Mouse (Mus musculus): ENCODE data around the gene Gjb3.

Gene Gjb3

GRCm38 (mm10) chr4:127330181-127331100 lies at the start of gene Gjb3:
TSS of gene Gjb3 (minus strand) at chr4:127330844.
- no peak for DNase-seq (ENCODE audit: low spot score)

DNA sequence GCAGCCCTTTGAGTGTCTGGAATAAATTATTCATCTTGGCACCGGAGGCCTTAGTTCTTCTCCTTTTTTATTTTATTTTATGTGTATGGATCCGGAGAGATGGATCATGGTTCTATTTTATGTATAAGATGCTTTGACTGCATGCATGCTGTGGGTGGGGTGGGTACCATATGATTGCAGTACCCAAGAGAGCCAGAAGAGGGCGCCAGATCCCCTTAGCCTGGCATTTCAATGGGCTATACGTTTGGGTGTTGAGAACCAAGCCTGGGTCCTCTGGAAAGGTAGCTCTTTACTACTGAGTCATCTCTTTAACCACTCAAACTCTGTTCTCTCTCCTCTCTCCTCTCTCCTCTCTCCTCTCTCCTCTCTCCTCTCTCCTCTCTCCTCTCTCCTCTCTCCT lies 46.7 kb upstream of the Gjb3 start:
- no peak for DNase-seq (ENCODE audit: low spot score)

- no peak for DNase-seq (ENCODE audit: low spot score)
Measured at GRCm38 (mm10) chr4:127375541-127376177, 45.0 kb upstream of the Gjb3 start.

DNA sequence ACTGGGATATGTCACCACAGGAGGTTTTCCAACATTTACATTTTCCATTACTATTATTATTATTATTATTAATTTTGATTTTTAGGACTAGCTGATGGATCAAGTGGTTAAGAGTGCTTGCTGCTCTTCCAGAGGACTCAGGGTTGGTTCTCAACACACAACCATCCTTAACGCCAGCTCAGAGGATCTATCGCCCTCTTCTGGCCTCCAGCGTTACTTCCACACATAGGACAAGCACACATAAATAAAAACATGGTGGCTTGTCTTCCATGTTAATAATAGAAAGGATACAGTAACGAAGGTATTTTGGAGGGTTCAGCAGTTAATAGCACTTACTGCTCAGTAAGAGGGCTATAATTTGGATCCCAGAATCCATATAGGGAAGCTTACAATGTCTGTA lies 44.0 kb upstream of the Gjb3 start:
- no peak for DNase-seq (ENCODE audit: low spot score)

DNA sequence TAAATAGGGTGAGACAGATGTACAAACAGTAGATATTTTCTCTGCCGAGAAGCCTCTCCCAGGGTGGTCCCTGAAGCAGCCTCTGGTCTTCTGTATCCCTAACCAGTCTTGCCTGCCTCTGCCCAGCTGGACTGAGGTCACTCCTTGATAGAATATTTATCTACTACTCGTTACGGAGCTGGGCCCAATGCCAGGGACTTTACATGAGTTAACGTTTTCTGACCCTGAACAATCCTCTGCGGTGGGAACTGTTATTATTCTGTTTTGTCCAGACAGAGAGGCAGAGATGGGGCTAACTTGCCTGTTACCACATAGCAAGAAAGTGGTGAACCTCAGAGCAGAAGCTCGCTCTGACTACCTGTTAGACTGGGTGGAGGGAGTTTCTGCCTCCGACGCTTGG lies 42.8 kb upstream of the Gjb3 start:
- DNase-seq (ENCODE audit: low spot score) = no peak

GRCm38 (mm10) chr4:127371546-127371945 lies 40.9 kb upstream of the Gjb3 start:
- no peak for DNase-seq (ENCODE audit: low spot score)

DNA sequence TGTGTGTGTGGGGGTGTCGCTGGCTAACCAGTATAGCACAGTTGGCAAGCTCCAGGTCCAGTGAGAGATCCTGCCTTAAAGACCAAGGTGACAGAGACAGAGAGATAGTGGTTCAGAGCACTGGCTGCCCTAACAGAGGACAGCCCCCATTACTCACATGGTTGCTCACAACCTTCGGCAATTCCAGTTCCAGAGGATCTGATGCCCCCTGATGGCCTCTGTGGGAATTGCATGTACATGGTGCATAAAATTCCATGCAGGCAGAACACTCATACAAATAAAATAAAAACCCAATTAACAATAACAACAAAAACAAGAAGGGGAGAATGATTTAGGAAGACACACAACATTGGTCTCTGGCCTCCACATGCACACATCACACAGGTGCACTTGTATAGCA lies 39.8 kb upstream of the Gjb3 start:
- DNase-seq (ENCODE audit: low spot score) = no peak

GRCm38 (mm10) chr4:127368379-127368973 lies 37.8 kb upstream of the Gjb3 start:
- DNase-seq (ENCODE audit: low spot score) = no peak

DNA sequence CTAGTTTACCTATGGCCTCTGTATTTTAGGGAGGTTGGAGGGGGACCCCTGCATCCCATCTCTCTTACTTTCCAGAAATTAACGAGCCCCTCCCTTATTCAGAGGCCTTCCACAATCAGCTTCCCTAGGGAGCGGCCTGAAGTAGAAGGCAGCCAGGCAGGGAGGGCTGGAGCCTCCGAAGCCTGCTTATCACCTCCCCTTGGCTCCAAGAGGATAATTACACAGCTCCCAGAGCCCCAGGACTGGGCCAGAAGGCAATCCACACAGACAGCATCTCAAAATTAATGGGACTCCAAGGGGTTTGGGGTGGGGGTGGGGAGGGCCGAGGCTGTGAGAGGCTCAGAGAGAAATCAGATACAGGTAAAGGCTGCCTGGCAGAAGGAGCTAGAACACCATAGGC lies 35.2 kb upstream of the Gjb3 start:
- DNase-seq (ENCODE audit: low spot score) = no peak

DNA sequence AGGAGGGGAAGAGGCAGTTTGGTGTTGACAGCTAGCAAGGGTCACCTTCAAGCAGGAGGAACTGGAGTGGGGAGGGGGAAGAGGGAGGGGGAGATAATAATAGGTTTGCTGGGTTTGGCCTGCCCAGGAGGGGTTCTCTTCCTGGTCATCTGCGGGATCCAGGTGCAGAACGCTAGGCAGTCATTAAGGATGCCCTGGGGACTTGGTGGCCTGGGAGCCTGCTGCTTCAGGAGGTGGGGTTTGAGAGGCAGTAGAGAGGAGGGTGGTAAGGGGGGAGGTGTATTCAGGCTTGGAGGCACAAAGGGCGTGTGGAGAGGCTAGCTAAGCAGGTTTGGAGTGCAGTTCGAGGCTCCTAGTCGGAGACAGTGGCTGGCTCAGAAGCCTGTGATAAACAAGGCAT lies 34.8 kb upstream of the Gjb3 start:
- no peak for DNase-seq (ENCODE audit: low spot score)

DNA sequence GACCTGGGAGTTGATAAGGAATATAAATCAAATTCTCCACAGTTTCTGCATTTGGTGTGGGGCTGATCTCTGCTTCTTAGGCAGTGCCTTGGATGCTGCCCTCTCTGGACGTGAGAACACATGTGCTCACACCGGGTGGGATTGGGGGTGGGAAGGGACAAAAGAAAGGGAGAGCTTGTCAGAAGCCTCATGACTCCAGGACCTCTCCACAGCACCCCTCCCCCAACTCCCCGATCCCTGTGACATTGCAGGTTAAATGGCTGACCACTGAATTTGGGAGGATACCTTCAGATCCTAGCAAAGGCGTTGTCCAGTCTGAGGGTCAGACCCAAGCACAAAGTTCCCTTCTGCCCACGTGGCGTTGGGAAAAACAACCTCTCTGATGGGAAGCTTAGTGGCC lies 33.8 kb upstream of the Gjb3 start:
- no peak for DNase-seq (ENCODE audit: low spot score)

GRCm38 (mm10) chr4:127363331-127363730 lies 32.7 kb upstream of the Gjb3 start:
- DNase-seq (ENCODE audit: low spot score) = no peak

DNA sequence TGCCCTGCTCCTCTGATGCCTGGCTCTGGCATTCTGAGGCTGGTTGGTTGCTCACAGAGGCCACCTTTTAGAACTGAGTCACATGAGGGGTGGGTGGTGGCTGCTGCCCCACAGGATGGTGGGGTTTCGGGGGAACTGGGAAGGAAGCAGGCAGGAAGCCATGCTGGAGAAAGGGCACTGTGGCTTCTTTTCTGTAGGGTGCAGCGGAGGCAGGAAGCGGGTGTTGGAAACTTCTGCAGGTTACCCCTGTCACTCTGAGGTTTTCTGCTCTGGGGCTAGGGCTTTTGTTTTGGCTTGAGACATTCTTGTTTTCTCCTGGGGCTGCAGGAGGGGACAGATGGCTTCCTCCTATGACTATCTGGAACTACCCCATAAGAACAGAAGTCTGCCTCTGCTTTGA lies 31.9 kb upstream of the Gjb3 start:
- no peak for DNase-seq (ENCODE audit: low spot score)

GRCm38 (mm10) chr4:127358018-127358417 lies 27.4 kb upstream of the Gjb3 start, which contains the start of gene Gjb5:
TSS of gene Gjb5 (minus strand) at chr4:127358181.
- no peak for DNase-seq (ENCODE audit: low spot score)

DNA sequence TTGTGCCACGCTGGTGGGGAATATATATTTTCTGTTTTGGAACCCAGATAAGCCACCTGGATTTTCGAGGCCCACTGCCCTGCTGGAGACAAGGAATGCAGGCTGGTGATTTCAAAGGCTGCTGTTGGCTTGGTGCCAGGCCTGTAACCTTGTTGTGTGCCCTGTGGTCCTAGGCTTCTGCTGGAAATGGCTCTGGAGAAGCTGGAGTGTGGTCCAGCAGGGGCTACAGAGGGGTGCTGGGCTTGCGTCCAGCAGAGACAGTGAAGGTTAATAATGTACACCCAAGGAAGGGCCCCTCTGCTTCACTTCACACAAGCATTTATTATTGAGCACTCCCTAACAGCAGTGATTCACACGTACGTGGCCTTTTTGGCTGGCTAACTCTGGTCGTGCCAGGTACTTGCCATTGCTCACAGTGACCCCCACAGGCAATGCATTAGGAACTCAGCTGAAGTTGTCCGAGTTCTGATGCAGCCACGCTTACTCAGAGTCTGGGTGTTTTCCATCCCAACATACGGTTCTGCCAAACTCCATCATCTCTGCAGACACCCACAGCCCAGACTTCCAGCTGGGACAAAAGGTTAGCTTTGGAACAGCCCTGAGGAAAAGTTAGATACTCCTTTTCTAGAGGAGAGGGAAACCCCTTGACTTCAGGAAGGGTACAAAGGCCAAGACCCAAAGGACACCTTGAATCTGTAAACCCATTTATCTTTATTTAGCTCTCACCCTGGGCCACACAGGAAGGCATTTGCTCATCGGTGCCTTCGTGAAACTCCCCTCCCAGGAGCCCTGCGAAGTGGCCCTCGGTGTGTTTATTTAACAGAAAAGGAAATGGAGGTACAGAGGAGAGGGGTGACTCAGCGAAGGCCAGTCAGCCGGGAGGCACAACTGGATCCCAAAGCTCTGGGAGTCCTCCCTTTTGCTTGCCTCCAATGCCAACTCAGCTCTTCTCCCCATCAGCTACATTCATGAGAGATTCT lies 24.2 kb upstream of the Gjb3 start:
- no peak for DNase-seq (ENCODE audit: low spot score)

GRCm38 (mm10) chr4:127353951-127354438 lies 23.4 kb upstream of the Gjb3 start, which contains the start of gene Gjb4:
TSS of gene Gjb4 (minus strand) at chr4:127354081.
- DNase-seq (ENCODE audit: low spot score) = no peak

GRCm38 (mm10) chr4:127352594-127352993 lies 21.9 kb upstream of the Gjb3 start:
- no peak for DNase-seq (ENCODE audit: low spot score)

DNA sequence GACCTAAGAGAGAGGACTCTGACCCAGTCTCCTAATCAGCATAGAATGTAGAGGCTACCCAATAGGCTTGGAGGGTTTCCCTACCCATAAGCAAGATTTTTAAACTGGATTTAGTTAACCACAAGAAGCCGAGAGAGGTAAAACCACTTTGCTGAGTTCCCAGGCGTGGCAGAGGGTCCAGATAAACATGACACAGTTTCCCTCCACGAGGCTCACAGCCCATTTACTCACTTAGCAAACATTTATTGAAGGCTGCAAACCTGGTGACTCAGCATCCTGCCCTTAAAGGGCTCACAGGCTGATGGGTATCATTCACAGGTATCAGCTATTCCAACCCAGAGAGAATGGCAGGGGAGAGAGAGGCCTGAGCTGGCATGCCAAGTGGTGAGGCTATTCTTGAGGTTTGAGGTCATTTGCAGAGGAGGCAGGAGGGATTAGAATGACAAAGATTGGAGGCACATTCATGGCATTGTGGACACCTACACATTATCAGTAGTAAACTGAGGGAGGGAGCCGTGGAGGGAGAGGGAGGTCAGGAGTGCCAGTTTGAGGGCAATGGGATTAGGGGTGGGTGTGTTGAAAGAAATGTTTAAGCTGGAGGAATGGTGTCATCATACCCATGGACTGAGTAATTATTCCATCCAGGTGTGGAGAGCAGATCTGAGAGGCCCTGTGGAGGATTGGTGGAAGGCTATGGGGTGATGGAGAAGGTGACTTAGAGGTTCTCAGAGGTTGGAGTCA lies 19.1 kb upstream of the Gjb3 start:
- no peak for DNase-seq (ENCODE audit: low spot score)

DNA sequence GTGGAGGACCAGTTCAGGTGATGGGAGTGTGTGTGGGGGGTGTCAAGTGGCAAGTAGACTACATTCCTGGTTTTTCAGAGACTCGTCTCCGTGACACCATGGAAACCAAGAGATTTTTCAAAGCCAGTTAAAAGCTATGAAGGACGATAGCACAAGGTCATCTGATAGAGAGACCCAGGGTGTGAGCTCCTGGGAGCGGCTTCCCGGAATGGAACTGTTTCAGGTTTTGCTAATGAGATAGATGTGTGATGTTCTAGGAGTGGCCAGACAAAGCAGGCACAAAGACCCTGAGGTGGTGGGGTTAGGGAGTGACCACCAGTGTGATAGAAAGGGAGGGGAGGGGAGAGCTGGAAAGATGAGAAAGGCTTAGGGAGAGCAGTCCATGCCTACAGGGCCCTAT lies 14.4 kb upstream of the Gjb3 start:
- DNase-seq (ENCODE audit: low spot score) = no peak

GRCm38 (mm10) chr4:127341372-127341771 lies 10.7 kb upstream of the Gjb3 start:
- DNase-seq (ENCODE audit: low spot score) = no peak

GRCm38 (mm10) chr4:127337668-127338067 lies 7.0 kb upstream of the Gjb3 start:
- DNase-seq (ENCODE audit: low spot score) = no peak

Measured in c-Kit-positive CD71-positive TER-119-positive erythroid progenitor cells, embryonic 14.5 days (primary cell).